Mouse (Mus musculus) activated CD4-positive, CD25-positive, alpha-beta regulatory T cell, adult 4 months (primary cell): ENCODE results near the gene Zfp408. TPM values are rescaled to one million over a fixed set of nuclear protein-coding genes. Genes with fewer than 3 reads are reported as not detected.
"Not testable (repeated sequence)": the region's sequence is repeated elsewhere in the genome, so short reads cannot be mapped to it uniquely, and the experiment has no call there.

Source experiments
- ATAC-seq: one replicate; pipeline ENCODE4 v1.8.0; 2017
- polyA plus RNA-seq, 2 experiments: library from polyadenylated mRNA; unstranded; fragments of 100-300 nt; shearing (Covaris generic); gene quantifications; one replicate each; pipeline ENCODE4 v1.2.1; 2017

Gene Zfp408
- polyA plus RNA-seq, 2 experiments from 2014 or later: 6.4 to 11.5 TPM

DNA sequence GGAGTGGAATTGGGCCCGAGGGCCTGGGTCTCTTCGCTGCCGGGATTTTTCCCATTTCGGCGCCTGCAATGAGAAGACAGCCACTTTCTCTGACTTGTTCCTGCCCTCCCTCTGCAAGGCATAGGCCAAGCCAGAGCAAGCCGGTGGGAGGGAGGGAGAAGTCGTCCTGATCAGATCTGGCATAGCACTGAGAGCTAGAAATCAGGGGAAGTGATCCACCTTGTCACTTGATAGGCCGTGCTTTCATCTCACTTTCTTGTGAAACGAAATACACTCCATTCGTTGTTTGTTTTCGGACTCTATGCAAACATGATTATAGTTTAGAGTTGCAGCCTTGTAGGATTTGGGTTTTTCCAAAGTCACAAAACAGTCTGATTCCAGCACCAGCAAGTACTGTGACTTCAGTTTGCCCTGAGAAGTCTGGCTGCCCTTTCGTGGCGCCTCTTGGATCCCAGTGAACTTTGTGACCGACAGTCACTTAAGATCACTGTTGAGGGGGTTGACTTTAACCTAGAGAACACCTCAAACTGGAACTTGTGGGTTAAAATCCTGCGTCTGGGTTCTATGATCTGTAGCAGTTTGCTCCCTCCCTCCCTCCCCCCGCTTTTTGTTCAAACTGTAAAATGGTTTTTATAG, 887 bp upstream of the Zfp408 start:
- ATAC-seq: no peak

DNA sequence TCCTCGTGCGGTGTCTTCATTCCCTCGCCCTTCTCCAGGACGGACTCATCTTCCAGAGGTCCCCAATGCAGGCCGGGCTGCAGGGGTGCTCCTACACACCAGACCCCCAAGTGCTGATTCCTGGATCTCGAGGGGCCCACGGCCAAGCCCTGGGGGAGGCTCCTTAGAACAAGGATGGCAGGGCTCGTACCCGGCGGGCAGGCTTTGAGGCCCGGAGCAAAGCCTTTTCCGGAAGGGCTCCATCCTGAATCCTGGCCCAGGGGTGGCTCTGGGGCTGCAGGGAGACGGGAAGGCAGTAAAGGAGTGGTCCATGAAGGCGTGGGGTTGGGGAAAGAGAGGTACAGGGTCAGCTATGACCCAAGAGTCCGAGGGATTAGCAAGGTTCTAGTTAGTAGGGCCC, 439 bp downstream of the Zfp408 start:
- ATAC-seq: no peak

- ATAC-seq: no peak
Measured at GRCm38 (mm10) chr2:91646733-91647132, 2.9 kb downstream of the Zfp408 start.

- ATAC-seq: no peak
Measured at GRCm38 (mm10) chr2:91645811-91646210, 3.8 kb downstream of the Zfp408 start.

- no peak for ATAC-seq
Measured at GRCm38 (mm10) chr2:91645354-91645753, 4.2 kb downstream of the Zfp408 start.

DNA sequence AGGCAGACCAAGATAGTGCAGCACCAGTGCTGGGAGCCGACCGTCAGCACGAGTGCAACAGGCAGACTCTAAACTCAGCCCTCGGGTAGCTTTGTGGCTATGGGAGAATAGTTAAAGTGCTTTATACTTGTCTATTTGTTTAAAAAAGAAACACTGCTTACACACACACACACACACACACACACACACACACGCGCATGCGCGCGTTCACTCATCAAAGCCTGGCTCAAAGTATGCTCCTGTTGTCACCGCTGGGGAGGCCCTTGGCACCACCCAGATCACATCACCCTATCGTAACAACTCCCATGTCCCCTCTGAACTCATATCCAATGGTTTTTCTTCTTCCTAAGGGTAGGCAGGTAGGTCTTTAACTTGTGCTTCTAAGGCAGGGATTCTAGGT, 5.6 kb downstream of the Zfp408 start:
- no peak for ATAC-seq

GRCm38 (mm10) chr2:91642825-91643415, 6.7 kb downstream of the Zfp408 start:
- ATAC-seq: no peak

DNA sequence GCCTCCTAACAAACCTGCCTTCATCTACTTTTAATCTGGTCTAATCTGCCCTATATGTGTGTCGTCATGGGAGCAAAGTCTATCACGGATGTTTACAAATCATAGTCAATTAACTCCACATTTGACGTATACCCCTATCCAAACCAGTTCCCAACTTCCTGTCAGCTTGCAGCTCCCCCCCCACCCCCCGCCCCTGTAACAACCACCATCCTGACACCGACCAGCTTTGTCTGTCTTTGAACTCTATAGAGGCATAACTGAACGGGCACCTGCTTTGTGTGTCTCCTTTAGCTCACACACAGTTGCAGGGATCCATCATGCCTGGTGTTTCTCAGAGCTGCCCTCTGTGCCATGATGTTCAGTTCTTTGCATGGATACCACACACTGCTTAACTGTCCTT, 10.7 kb downstream of the Zfp408 start:
- no peak for ATAC-seq

- ATAC-seq: no peak
Measured at GRCm38 (mm10) chr2:91636727-91637338, 12.8 kb downstream of the Zfp408 start.

DNA sequence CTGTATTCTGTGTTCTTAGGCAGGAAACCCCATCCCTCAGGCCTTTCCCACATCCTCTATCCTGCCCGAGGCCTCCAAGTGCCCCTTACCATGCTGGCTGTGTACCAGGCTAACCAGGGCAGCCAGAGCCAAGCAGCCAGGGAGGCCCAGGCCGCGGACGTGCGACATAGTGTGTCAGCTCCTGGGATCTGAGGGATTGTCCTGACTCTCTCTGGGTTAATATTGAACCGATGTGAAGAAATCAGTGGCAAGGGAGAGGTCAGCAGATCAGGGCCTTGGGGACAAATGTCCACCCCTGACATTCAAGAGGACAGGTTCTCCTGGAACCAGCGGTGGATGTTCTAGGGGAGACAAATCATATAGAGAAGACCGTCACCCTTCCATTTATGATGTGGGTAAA, 13.4 kb downstream of the Zfp408 start, which contains the start of gene F2:
TSS of gene F2 (minus strand) at position 186 of the 400 bp plus-strand sequence.
- no peak for ATAC-seq

- ATAC-seq: no peak
Measured at GRCm38 (mm10) chr2:91635486-91635885, 14.1 kb downstream of the Zfp408 start.

DNA sequence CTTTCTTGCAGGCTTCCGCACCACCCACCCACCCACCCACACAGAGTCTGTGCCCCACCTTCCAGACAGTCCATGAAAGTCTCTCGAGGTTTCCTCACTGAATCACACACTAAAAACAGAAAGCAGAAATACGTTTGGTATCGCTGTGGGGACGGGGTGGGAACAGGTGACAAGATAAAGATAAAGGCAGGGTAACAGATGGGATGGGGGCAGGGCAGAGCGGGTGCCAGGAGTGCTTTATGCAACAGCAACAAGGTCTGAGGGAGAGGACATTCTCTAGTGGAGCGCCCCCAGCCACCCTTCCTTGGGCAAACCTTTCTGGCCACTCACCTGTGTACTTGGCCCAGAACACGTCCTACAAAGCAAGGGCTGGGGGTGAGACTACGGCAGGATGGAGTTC, 14.8 kb downstream of the Zfp408 start:
- ATAC-seq: no peak

DNA sequence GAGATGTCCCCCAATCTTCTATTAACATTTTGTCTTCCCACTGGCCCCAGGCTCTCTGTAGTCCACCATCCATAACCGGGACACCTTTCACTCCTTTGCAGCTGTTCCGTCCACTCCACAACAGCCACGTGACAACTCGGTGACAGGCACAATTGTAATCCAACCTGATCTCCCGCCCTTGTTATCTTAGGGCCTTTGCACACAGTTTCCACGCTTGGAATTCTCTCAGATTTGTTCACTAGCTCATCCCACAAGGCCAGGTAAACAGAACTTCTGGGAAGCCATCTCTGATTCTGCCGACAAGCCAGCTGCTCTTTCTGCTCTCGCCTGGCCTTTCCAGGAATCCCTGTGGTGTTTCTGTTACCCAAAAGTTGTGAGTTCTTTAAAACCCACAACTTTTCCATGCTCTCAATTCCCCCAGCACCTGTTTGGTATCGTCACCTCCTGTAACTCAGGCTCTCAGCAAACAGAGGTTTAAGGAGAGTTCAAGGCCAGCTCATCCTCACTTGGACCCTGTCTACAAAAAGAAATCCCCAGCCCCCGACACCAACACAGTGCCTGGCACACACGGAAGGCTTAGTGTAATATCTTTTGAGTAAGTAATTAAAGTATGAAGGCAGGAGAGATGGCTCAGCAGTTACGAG, 16.1 kb downstream of the Zfp408 start:
- no peak for ATAC-seq

DNA sequence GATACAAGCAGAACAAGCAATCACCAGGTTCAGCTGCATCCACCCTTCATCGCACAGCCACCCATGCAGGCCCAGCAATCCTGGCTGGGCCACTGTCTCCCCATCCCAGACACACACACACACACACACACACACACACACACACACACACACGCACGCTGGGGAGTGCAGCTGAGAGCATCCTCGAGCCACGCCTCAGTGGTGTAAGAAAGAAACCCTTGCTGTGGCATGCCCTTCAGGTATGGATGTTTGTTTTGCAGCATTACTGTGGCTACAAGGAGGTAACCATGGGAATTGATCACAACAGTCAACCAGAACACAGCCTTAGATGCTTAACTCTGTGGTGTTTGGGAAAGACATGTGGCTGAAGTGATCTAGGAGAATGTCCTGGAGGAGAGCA, 17.3 kb downstream of the Zfp408 start:
- no peak for ATAC-seq

DNA sequence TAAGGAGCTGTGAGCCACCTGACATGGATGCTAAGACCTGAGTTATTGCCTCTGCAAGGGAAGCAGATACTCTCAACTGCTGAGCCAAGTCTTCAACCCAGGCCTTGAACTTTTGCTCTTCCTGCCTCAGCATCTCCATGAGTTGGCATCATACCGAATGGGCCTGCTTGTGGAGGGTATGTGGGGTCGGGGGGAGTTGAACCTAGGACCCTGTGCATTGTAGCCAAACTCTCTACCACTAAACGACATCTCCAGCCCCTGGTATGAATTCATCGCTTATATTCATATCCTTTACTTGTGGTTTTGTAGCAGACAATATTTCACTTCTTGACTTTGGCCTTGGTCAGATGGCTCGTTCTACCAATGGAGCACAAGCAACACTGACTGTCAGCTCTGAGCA, 17.8 kb downstream of the Zfp408 start:
- ATAC-seq: no peak

GRCm38 (mm10) chr2:91630384-91630783, 19.2 kb downstream of the Zfp408 start:
- no peak for ATAC-seq

DNA sequence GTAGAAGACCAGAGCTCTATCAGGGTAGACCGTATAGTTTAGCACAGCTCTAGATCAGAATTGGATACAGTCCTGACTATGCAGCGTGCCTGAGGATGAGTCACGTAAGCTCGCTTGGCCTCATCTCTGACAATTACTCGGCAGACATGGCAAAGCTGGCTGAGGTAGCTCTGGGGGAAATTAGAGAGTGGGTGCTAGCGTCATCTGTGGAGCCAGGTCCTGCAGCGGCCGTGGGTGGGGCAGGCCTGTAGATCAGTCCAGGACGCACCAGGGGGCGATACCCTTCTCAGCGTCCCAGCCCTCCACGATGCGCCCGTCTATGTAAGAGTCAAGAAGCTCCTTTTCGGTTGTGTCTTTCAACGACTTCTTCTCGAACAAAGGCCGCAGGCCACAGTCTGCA, 19.9 kb downstream of the Zfp408 start:
- ATAC-seq: no peak

GRCm38 (mm10) chr2:91628171-91628570, 21.4 kb downstream of the Zfp408 start:
- no peak for ATAC-seq

DNA sequence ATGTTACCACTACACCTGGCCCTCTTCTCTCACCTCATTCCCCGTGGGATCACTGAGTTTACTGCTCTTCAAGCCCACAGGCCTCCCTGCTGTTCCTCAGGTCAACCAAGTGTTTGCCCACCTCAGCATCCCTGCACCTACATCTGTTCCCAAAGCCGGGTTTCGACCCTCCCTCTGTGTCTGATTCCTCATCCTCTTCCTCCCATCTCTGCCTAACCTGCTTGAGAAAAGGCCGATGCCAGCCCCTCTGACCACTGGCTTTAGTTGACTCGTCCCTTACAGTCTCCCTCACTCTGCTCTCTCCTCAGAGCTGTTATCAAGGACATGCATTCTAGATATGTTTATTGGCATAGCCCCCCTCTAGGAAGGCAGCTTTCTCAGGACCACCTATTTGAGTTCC, 22.1 kb downstream of the Zfp408 start:
- no peak for ATAC-seq

DNA sequence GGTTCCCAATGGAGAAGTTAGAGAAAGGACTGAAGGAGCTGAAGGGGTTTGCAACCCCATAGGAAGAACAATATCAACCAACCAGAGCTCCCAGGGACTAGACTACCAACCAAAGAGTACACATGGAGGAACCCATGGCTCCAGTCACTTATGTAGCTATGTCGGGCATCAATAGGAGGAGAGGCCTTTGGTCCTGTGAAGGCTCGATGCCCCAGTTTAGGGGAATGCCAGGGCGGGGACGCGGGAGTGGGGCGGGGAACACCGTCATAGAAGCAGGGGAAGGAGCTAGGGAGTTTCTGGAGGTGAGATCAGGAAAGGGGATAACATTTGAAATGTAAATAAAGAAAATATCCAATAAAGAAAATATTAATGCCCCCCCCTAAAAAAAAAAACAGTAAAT, 26.2 kb downstream of the Zfp408 start:
- not testable (repeated sequence) for ATAC-seq

GRCm38 (mm10) chr2:91622356-91622755, 27.2 kb downstream of the Zfp408 start:
- no peak for ATAC-seq

DNA sequence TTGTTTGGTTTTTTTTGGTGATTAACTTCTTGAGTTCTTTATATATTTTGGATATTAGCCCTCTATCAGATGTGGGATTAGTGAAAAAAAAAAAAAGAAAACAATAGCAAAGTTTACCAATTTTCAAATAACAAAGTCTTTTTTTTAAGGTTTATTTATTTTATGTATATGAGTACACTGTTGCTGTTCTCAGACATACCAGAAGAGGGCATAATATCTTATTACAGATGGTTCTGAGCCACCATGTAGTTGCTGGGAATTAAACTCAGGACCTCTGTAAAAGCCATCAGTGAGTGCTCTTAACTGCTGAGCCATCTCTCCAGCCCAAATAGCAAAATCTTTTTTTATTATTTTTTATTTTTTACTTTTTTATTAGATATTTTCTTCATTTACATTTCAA, 40.2 kb downstream of the Zfp408 start:
- not testable (repeated sequence) for ATAC-seq

GRCm38 (mm10) chr2:91602389-91602788, 47.2 kb downstream of the Zfp408 start:
- no peak for ATAC-seq

DNA sequence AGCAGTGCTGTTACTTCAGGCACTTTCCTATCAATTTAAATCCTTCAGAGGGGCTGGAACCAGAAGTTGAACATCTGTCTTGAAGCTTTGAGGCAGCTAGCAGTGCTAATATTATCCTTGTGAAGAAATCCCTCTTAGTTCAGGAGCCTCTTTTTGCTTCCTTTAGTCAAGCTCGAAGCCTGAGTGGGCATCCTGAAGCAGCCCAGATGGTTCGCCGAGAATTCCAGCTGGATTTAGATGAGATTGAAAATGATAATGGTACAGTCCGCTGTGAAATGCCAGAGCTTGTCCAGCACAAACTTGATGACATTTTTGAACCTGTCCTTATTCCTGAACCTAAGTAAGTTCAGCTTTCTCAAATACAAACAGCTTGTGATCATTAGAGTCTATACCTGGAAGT, 49.1 kb downstream of the Zfp408 start:
- no peak for ATAC-seq
